In the genomic region with DNA sequence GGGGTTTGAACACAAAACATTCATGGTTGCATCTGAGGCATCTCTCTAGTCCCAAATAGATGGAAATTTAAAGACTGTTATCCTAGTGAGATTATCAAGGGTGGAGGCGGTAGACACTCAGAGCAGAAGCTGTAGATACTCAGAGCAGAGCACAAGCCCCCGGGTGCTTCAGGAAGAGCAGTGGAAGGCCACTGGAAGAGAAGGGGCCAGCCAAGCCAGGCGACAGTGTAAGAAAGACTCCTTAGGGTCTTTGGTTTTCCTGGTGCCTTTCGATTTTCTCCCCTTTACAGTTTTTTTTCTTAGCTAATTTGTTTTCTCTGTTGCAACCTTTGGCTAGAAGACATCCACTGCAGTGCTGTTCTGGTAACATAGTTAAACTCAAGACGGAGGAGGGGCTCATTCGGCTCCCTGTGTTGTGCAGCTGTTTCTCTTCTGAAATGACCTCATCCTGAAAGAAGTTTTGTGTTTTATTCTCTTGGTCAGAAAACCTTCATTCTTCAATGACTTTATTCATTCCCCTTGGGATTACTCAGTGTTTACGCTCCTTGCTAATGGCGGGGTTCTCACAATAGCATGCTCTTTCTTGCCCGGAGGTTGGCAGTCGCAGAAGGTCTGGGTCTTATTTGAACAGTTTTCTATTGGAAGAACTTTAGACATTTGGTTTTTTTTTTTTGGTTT, we compare ENCODE assay signal across 9 mouse cellular contexts.
DNase-seq lines count a peak whose midpoint lies in the region; ATAC-seq and TF ChIP-seq lines count a peak whose summit lies in the region.
"Had no signal": no experiment of that assay in that cellular context is flagged by ENCODE, and none has a peak within 500 bp of the region (broad histone marks: within the 10 kb centered on the region; RNA-seq: fewer than 3 reads in every experiment).

No protein-coding gene starts in this region.

- TF ChIP-seq POLR2A in brain, embryonic 14.5 days (IDR thresholded peaks at IDR 0.05; ENCODE audit: borderline replicate concordance, extremely low read depth, insufficient read depth, insufficient read length, poor library complexity, severe bottlenecking), result no peak

- H3K27ac ChIP-seq in kidney, embryonic 15.5 days, result peak overlapping the region; percentile 75
- H3K27ac ChIP-seq in heart, embryonic 14.5 days (replicated peaks in 1 of 2; ENCODE audit: control insufficient read depth in 1 of 2, insufficient read depth in 1 of 2, low read depth in 2 of 2, low read length in 2 of 2), result peak overlapping the region; percentile 56 to 59
- peak overlapping the region; percentile 54 for H3K27ac ChIP-seq in midbrain, embryonic 12.5 days (replicated peaks)

- H3K9ac ChIP-seq in kidney, embryonic 15.5 days, result no peak overlapping the region
- no peak overlapping the region for H3K9ac ChIP-seq in heart, embryonic 14.5 days (ENCODE audit: low read length)
- no peak overlapping the region for H3K9ac ChIP-seq in midbrain, embryonic 12.5 days (replicated peaks)

- no peak overlapping the region for H3K4me3 ChIP-seq in kidney, embryonic 15.5 days (replicated peaks)
- H3K4me3 ChIP-seq in heart, embryonic 14.5 days (ENCODE audit: control insufficient read depth in 1 of 2, insufficient read depth in 1 of 2, low read depth in 1 of 2, low read length in 2 of 2), result no peak overlapping the region
- no peak overlapping the region for H3K4me3 ChIP-seq in midbrain, embryonic 12.5 days

- no peak for DNase-seq in kidney, postnatal 25 days
- DNase-seq in brain, embryonic 14.5 days (ENCODE audit: low read depth), result peak; percentile 89
- DNase-seq in adrenal gland, postnatal 4 days (ENCODE audit: low spot score in 2 of 2), result no peak
- DNase-seq in right cerebral cortex, postnatal 36 days (ENCODE audit: low spot score in 2 of 2), result no peak
- DNase-seq: cerebellum, postnatal 36 days had no signal

- 51% methylated on average over 10 of the region's 10 CpGs for WGBS in kidney, embryonic 15.5 days
- WGBS in heart, embryonic 14.5 days, result 75% methylated on average over 10 of the region's 10 CpGs
- 32% methylated on average over 10 of the region's 10 CpGs for WGBS in midbrain, embryonic 12.5 days

- no peaks in the 10 kb centered on the region for H3K27me3 ChIP-seq in kidney, embryonic 15.5 days
- H3K27me3 ChIP-seq in heart, embryonic 14.5 days (ENCODE audit: control insufficient read depth, insufficient read depth, low read length), result no peaks in the 10 kb centered on the region
- no peaks in the 10 kb centered on the region for H3K27me3 ChIP-seq in midbrain, embryonic 12.5 days

- H3K4me2 ChIP-seq in kidney, embryonic 15.5 days, result no peak overlapping the region
- H3K4me2 ChIP-seq in heart, embryonic 14.5 days (ENCODE audit: low read length), result no peak overlapping the region
- H3K4me2 ChIP-seq in midbrain, embryonic 12.5 days (replicated peaks), result no peak overlapping the region

- ATAC-seq in kidney, embryonic 15.5 days (replicated peaks; ENCODE audit: low FRiP score), result peak; percentile 64; the same call in 1 of the 2 replicates
- no peak for ATAC-seq in heart, embryonic 14.5 days (ENCODE audit: insufficient number of reproducible peaks, insufficient read depth, low FRiP score, low read depth)
- peak; percentile 58 for ATAC-seq in midbrain, embryonic 12.5 days (ENCODE audit: low FRiP score, low read depth)
- ATAC-seq in megakaryocyte-erythroid progenitor cell, adult 5-6 weeks (replicated peaks; ENCODE audit: low FRiP score, low TSS enrichment, poor library complexity, severe bottlenecking), result no peak

- no peak for TF ChIP-seq CTCF in brain, embryonic 14.5 days (IDR thresholded peaks at IDR 0.05; ENCODE audit: borderline replicate concordance, extremely low read depth, insufficient read depth, insufficient read length)

- peaks cover 12% of the 10 kb centered on the region; the same call in 1 of the 2 replicates for H3K36me3 ChIP-seq in kidney, embryonic 15.5 days
- peaks cover 18% of the 10 kb centered on the region for H3K36me3 ChIP-seq in heart, embryonic 14.5 days (ENCODE audit: control insufficient read depth, insufficient read depth, low read length)
- no peaks in the 10 kb centered on the region for H3K36me3 ChIP-seq in midbrain, embryonic 12.5 days

- H3K4me1 ChIP-seq in kidney, embryonic 15.5 days, result peaks cover 7% of the 10 kb centered on the region; the same call in 1 of the 2 replicates
- H3K4me1 ChIP-seq in heart, embryonic 14.5 days (ENCODE audit: control insufficient read depth in 2 of 2, insufficient read depth in 2 of 2, low read length in 2 of 2), result no peaks in the 10 kb centered on the region
- peaks cover 7% of the 10 kb centered on the region; the same call in 1 of the 2 replicates for H3K4me1 ChIP-seq in midbrain, embryonic 12.5 days

- no peaks in the 10 kb centered on the region for H3K9me3 ChIP-seq in kidney, embryonic 15.5 days (replicated peaks)
- H3K9me3 ChIP-seq in heart, embryonic 14.5 days (ENCODE audit: control insufficient read depth, low read length), result no peaks in the 10 kb centered on the region
- H3K9me3 ChIP-seq in midbrain, embryonic 12.5 days, result no peaks in the 10 kb centered on the region

Comparison
In these comparisons a context has a peak if more than half of its experiments do, and no peak if none do; other contexts are left out.
1. ATAC-seq: peak in kidney, embryonic 15.5 days (single experiment) and midbrain, embryonic 12.5 days (single experiment); none in heart, embryonic 14.5 days (single experiment) and megakaryocyte-erythroid progenitor cell, adult 5-6 weeks (single experiment).
2. Peak in every context shown above with its lines, with median percentiles within 50 percentile points of each other: H3K27ac ChIP-seq.